Mouse (Mus musculus): ENCODE measurements around the gene 1110004F10Rik.

DNA sequence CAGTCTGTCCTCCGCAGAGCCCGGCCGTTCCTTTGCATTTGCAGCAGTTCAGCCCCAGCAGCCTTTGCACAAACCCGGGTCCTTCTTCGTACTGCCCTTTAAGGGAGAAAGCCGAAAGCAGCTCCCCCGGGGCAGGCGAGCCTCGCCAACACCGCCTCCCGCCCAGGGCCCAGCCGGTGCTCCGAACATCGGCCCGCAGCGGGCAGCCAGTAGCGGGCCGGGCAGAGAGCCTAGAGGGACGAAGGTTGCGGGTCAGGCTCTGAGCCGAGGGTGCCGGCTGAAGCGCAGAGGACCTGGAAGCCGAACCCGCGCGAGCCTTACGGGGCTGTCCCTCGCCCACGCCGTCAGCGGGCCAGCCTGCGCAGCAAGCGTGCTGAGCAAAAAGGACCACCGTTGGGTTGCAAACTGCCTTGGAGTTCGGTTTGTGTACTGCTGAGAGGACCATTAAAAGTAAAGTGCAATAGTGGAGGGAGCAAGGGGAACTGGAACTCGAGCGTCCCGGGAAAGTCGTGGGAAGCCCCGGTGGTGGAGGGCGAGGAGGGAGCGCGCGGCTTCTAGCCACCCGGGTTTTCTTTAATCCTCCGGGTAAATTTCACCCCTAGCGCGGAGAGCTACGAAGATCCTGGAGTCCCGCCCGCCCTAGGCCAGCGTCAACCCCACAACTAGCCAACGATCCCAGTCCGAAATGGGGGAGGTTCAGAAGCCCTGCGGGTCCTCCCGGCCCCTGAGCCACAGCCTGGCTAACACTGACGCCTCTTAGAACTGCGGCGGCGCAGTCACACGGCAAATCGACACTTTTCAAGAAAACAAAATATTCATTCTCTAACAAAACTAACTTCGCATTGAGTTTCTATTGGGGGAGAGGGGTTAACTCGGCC lies 7.2 kb upstream of the 1110004F10Rik start:
- no peak for TF ChIP-seq POLR2A (IDR thresholded peaks at IDR 0.05; ENCODE audit: insufficient read depth, low read depth, low read length)
- no peak for TF ChIP-seq CTCF (IDR thresholded peaks at IDR 0.05; ENCODE audit: insufficient read depth, low read depth, low read length)

Measured in olfactory bulb, adult 2 months (tissue).